Mouse (Mus musculus) liver, embryonic 11.5 days (tissue): Measurements from ENCODE around the gene Gm6904. TPM values are rescaled to one million over a fixed set of nuclear protein-coding genes. Genes with fewer than 3 reads are reported as not detected.
"Not testable (repeated sequence)": the region's sequence is repeated elsewhere in the genome, so short reads cannot be mapped to it uniquely, and the experiment has no call there.

Experiments
- ATAC-seq: fragments of 200-750 bp; cut with Nextera tagmentation; replicated peaks from 2 replicates; pipeline ENCODE4 v1.8.0; 2017; ENCODE audit warnings: moderate number of reproducible peaks, mild to moderate bottlenecking, moderate TSS enrichment, moderate library complexity; ENCODE audit not compliant: low FRiP score
- DNase-seq: peaks from one replicate; pipeline ENCODE4 v3.0.0-alpha.2; 2017; ENCODE audit warnings: low spot score
- H3K27ac ChIP-seq: fragments of 300-500 bp; sonication (generic); 2 replicates; pipeline ENCODE4 v1.5.1; 2014; ENCODE audit warnings: mild to moderate bottlenecking, low read depth, low read length, control low read depth
- H3K27me3 ChIP-seq: fragments of 300-500 bp; sonication (generic); replicated peaks from 2 replicates; pipeline ENCODE4 v1.6.1; 2014; ENCODE audit warnings: low read length, mixed read lengths; ENCODE audit not compliant: control insufficient read depth, insufficient read depth
- H3K36me3 ChIP-seq: fragments of 300-500 bp; sonication (generic); 2 replicates; pipeline ENCODE4 v1.6.1; 2014; ENCODE audit warnings: mild to moderate bottlenecking, low read length, moderate library complexity, mixed read lengths; ENCODE audit not compliant: control insufficient read depth, insufficient read depth
- H3K4me1 ChIP-seq: fragments of 300-500 bp; sonication (generic); replicated peaks from 2 replicates; pipeline ENCODE4 v1.6.1; 2014; ENCODE audit warnings: low read length, mixed read lengths; ENCODE audit not compliant: control insufficient read depth, insufficient read depth
- H3K4me2 ChIP-seq: fragments of 300-500 bp; sonication (generic); 2 replicates; pipeline ENCODE4 v1.6.1; 2014; ENCODE audit warnings: mild to moderate bottlenecking, control low read depth, moderate library complexity
- H3K4me3 ChIP-seq: fragments of 300-500 bp; sonication (generic); 2 replicates; pipeline ENCODE4 v1.5.1; 2014; ENCODE audit warnings: low read depth, low read length, control low read depth
- H3K9ac ChIP-seq: fragments of 300-500 bp; sonication (generic); 2 replicates; pipeline ENCODE4 v1.6.1; 2014; ENCODE audit warnings: low read depth, low read length, control low read depth
- H3K9me3 ChIP-seq: fragments of 300-500 bp; sonication (generic); 2 replicates; pipeline ENCODE4 v1.6.1; 2016; ENCODE audit warnings: low read length, inconsistent platforms, mixed read lengths; ENCODE audit not compliant: control insufficient read depth
- WGBS: fragments of 180-500 bp; shearing (Covaris S2); extraction: QIAGEN DNeasy Blood & Tissue Kit; methylation state at CpG from one replicate; pipeline ENCODE4 v1.1.7; 2014; 5-methylcytosine and 5-hydroxymethylcytosine counted together
- polyA plus RNA-seq: library from polyadenylated mRNA; unstranded; fragments of >200 nt; fragmentation: Nextera tagmentation; extraction: Ambion mirVana; gene quantifications from 2 replicates; pipeline ENCODE4 v1.2.1, GENCODE M21; 2014

The Gm6904 gene
- polyA plus RNA-seq = not detected in 2 replicates

DNA sequence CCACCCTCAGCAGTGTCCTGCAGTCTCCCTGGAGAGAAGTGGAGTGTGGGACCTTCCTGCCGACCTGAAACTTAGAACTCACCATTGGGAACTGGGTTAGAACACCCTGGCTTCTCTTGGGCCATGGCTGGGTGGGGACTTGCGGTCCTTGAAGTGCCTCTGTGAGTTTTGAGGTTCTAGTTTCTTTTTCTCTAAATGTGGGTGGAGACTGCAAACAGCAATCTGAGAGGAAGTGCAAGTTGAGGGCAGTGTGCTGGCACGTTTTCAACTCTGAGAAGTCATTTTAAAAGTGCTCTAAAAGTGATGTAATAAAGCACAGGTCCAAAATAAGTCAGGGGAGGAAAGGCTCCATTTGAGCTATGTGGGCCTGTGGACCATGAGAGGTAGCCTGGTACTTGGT lies at the start of gene Gm6904:
TSS of gene Gm6904 (minus strand) at position 161 of the 400 bp plus-strand sequence.
- ATAC-seq (no peak), DNase-seq (no peak)
- H3K27me3 ChIP-seq = no peaks in the 10 kb centered on the region
- no peak within 1 kb of the TSS for H3K9ac ChIP-seq
- 54% methylated on average over 3 of the region's 3 CpGs for WGBS
- H3K4me1 ChIP-seq = no peaks in the 10 kb centered on the region
- no peaks in the 10 kb centered on the region for H3K36me3 ChIP-seq
- H3K9me3 ChIP-seq = no peaks in the 10 kb centered on the region
- H3K4me3 ChIP-seq = no peak within 1 kb of the TSS
- no peak within 1 kb of the TSS for H3K4me2 ChIP-seq
- no peak within 1 kb of the TSS for H3K27ac ChIP-seq

DNA sequence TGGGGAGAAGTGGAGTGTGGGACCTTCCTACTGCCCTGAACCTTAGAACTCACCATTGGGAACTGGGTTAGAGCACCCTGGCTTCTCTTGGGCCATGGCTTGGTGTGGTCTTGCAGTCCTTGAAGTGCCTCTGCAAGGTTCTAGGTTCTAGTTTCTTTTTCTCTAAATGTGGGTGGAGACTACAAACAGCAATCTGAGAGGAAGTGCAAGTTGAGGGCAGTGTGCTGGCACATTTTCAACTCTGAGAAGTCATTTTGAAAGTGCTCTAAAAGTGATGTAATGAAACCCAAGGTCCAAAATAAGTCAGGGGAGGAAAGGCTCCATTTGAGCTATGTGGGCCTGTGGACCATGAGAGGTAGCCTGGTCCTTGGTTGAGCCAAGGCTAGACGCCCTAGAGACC lies 37.4 kb upstream of the Gm6904 start, which contains the start of gene Phf11a:
TSS of gene Phf11a (minus strand) at position 132 of the 400 bp plus-strand sequence.
- not testable (repeated sequence) for H3K27me3 ChIP-seq, H3K27ac ChIP-seq, H3K9ac ChIP-seq, ATAC-seq, H3K4me3 ChIP-seq, H3K4me1 ChIP-seq, H3K36me3 ChIP-seq, H3K9me3 ChIP-seq, H3K4me2 ChIP-seq, DNase-seq
- 56% methylated on average over 1 of the region's 1 CpGs for WGBS

DNA sequence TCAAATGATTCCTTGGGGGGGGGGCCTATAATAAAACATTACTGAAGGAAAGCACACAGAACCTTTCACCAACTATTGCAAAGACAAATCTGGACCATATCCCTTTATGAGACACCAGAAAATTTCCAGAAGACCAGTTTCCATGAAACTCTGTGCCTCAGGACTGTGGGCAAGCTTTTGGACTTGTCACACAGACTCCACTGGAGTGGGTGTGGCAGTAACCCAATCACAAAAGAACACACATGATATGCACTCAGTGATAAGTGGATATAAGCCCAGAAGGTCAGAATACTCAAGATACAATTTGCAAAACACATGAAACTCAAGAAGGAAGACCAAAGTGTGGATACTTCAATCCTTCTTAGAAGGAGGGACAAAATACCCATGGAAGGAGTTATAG lies 31.8 kb upstream of the Gm6904 start:
- not testable (repeated sequence) for ATAC-seq

DNA sequence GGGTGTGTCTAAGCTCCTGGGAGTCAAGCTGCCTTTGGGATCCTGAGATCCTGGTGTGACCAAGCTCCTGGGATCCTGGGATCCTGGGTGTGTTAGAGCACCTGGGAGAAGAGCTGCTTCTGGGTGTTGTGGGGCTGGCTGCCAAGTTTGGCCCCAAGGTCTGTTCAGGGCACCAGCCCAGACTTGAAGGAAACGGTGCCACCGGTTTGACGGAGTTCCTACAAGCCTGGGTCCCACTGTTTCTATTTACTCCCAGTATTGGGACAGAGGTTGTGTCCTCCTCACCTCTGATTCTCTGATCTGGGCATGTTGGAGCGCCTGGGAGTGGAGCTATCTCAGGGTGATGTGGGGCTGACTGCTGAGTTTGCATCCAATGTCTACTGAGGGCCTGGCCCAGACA lies 14.9 kb upstream of the Gm6904 start:
- H3K27me3 ChIP-seq, ATAC-seq, H3K9ac ChIP-seq, H3K27ac ChIP-seq, H3K4me3 ChIP-seq, DNase-seq, H3K4me2 ChIP-seq, H3K4me1 ChIP-seq, H3K36me3 ChIP-seq, H3K9me3 ChIP-seq: not testable (repeated sequence)
- 84% methylated on average over 4 of the region's 4 CpGs for WGBS

More for the DNA sequence above, 31.8 kb upstream of the Gm6904 start:
- H3K4me3 ChIP-seq, H3K27ac ChIP-seq, H3K4me1 ChIP-seq, H3K27me3 ChIP-seq, DNase-seq, H3K9me3 ChIP-seq, H3K9ac ChIP-seq, H3K36me3 ChIP-seq, H3K4me2 ChIP-seq: not testable (repeated sequence)

DNA sequence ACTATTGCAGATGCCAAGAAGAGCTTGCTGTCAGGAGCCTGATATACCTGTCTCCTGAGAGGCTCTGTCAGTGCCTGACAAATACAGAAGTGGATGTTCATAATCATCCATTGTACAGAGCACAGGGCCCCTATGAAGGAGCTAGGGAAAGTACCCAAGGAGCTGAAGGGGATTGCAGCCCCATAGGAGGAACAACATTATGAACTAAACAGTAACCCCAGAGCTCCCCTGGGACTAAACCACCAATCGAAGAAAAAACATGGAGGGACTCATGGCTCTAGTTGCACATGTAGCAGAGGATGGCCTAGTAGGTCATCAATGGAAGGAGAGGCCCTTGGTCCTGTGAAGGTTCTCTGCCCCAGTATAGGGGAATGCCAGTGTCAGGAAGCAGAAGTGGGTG lies 4.2 kb downstream of the Gm6904 start:
- ATAC-seq = not testable (repeated sequence)
- WGBS = 93% methylated on average over 1 of the region's 1 CpGs

DNA sequence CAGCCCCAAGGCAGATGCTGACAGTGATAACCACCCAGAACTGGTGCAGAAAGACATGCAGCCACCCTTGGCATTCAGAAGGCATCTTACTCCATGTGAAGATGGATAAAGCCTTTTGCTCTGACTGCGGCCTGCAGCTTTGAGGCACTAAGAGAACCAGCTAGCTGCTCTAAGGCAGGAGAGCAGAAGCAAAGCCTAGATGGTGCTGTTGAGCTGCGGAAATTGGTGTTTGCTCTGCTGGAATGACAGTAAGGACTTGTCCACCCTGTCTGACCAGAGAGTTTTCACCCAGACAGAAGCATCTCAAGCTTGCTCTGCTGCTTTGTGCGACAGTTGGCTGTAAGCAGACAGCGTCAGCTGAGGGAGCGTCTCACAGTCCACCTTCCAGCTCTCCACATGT lies 9.7 kb downstream of the Gm6904 start:
- 60% methylated on average over 5 of the region's 5 CpGs for WGBS
- not testable (repeated sequence) for H3K4me3 ChIP-seq, H3K36me3 ChIP-seq, H3K9me3 ChIP-seq, ATAC-seq, H3K4me2 ChIP-seq, H3K4me1 ChIP-seq, DNase-seq, H3K27me3 ChIP-seq, H3K27ac ChIP-seq, H3K9ac ChIP-seq

More for the DNA sequence above, 4.2 kb downstream of the Gm6904 start:
- not testable (repeated sequence) for H3K4me1 ChIP-seq, H3K27ac ChIP-seq, H3K4me2 ChIP-seq, H3K4me3 ChIP-seq, DNase-seq, H3K9ac ChIP-seq, H3K36me3 ChIP-seq, H3K27me3 ChIP-seq, H3K9me3 ChIP-seq

DNA sequence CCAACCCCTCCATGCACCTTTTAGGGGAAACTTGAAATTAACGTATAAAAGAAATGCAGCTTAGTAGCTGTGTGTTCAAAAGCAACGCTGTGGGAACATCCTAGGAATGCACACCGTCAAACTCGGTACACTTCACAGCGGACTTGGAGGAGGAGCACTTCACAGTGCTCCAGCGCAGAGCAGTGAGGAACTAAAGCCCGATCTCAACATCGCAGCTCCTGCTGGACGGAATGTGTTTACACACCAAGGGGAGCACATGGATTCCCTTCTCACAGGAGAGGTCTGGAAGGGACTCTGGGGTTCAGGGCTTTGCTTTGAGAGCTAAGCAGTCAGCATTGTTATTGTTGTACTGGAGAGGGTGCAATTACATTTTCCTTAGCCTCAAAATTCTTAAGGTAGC lies 26.4 kb downstream of the Gm6904 start:
- no peak overlapping the region for H3K9ac ChIP-seq
- no peak overlapping the region for H3K4me2 ChIP-seq
- no peak for ATAC-seq
- H3K27me3 ChIP-seq = no peaks in the 10 kb centered on the region
- peaks cover 25% of the 10 kb centered on the region; the same call in 1 of the 2 replicates for H3K36me3 ChIP-seq
- no peak overlapping the region for H3K27ac ChIP-seq
- DNase-seq = no peak
- no peaks in the 10 kb centered on the region for H3K4me1 ChIP-seq
- WGBS = 95% methylated on average over 9 of the region's 9 CpGs
- H3K9me3 ChIP-seq = no peaks in the 10 kb centered on the region
- H3K4me3 ChIP-seq = no peak overlapping the region

DNA sequence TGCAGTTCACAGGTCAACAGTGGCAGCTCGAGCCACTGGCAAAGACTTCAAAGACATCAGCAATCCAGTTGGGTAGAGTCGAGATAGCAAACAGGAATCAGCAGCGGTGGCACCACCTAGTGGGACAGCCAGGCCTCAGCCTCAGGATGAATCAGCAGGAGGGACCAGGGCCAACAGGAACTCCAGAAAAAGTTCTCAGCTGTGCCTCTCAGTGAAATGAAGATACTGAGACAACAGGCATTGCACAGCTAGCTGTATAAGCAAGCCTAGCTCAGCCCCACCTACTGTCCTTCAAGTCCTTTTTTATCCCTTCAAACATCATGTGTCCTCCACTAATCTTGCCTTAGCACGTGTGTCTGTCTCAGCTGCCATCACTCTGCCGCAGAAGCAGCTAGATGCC lies 28.0 kb downstream of the Gm6904 start:
- Histone ChIP-seq H3K27ac (no peak overlapping the region), H3K9ac (no peak overlapping the region), H3K36me3 (peaks cover 23% of the 10 kb centered on the region; the same call in 1 of the 2 replicates), H3K27me3 (no peaks in the 10 kb centered on the region), H3K4me2 (no peak overlapping the region), H3K4me3 (no peak overlapping the region), H3K4me1 (no peaks in the 10 kb centered on the region), H3K9me3 (no peaks in the 10 kb centered on the region)
- ATAC-seq (peak; percentile 29; the same call in 1 of the 2 replicates), DNase-seq (no peak)
- 66% methylated on average over 5 of the region's 5 CpGs for WGBS

DNA sequence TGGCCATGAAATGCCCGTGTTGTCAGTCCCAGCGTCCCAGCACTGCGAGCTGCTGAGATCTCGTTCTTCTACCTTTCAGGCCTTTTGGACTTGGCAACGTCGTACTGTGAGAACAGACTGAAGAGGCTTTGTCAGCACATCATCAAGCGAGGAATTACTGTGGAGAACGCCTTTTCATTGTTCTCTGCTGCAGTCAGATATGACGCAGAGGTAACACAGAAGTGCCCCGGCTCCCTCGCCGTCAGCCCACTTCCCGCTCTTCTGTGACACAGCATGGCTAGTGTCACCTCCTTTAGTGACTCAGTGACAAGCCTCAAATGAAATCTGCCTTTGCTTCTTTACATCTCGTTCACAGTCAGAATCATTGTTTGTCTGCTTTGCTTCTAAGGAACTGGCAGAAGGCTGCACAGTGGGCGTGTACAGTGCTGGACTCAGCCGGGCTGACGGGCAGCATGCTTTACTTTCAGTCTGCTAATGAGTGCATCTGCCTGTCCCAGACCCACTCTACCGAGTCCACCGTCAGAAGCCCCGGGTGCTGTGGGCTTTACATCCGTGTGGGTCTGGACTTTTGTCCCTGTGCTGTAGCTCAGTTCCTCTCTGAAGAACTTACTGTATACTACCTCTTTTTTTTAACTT lies 29.6 kb downstream of the Gm6904 start:
- Histone ChIP-seq H3K27me3 (no peaks in the 10 kb centered on the region), H3K36me3 (peaks cover 19% of the 10 kb centered on the region; the same call in 1 of the 2 replicates), H3K4me2 (no peak overlapping the region), H3K9ac (no peak overlapping the region), H3K9me3 (no peaks in the 10 kb centered on the region), H3K4me3 (no peak overlapping the region), H3K27ac (no peak overlapping the region), H3K4me1 (no peaks in the 10 kb centered on the region)
- WGBS = 92% methylated on average over 21 of the region's 21 CpGs
- ATAC-seq (no peak), DNase-seq (no peak)
